Mouse (Mus musculus) cerebellum, adult 9-11 months (tissue): Measurements from ENCODE around the gene Crb2.

Source experiments
- DNase-seq: peaks from one replicate; pipeline ENCODE4 v3.0.0; 2022

Crb2 gene

GRCm38 (mm10) chr2:37776016-37776415, at the start of gene Crb2:
Gene Crb2 (plus strand): TSS chr2:37776249.
- no peak for DNase-seq

DNA sequence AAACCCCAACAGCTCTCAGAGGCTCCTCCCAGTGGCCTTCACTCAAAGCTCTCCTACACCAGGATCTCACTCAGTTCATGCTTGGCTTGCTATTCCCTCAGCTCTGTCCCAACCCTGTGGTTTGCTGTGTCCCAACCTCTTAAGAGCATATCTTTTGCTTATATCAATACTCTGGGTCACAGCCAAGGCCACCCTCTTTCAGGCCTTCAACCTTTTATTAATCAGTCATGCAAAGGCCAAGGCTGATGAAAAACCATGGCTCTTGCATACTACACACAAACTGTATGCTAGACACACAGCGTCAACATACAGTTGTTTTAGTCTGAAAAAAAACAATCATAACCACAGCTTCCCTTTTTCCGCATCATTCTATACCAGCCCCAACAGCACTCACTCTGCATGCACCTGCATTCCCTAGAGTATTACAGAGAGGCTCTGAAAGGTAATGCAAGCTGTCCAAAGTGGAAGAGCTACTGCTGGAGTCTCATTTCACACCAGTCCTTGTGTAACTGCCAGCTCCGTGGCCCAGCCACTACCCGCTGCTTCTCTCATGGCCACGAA, 44.7 kb upstream of the Crb2 start:
- DNase-seq, result no peak

- DNase-seq, result no peak
Observed at GRCm38 (mm10) chr2:37734979-37735806, 40.9 kb upstream of the Crb2 start.

DNA sequence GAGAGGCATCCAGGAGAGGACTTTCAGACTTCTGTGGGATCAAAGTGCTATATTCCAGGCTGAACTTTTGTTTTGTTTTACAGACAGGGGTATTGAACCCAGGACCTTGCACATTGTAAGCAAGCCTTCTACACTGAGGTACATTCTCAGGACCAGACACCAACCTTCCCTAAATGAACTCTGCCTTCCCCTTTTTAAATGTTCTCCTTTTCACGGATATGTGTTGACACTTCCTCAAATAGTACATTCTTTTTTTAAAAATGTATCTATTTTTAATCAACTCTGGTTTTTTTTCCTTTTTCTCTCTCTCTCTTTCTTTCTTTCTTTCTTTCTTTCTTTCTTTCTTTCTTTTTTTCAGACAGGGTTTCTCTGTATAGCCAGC, 40.3 kb upstream of the Crb2 start:
- no peak for DNase-seq

DNA sequence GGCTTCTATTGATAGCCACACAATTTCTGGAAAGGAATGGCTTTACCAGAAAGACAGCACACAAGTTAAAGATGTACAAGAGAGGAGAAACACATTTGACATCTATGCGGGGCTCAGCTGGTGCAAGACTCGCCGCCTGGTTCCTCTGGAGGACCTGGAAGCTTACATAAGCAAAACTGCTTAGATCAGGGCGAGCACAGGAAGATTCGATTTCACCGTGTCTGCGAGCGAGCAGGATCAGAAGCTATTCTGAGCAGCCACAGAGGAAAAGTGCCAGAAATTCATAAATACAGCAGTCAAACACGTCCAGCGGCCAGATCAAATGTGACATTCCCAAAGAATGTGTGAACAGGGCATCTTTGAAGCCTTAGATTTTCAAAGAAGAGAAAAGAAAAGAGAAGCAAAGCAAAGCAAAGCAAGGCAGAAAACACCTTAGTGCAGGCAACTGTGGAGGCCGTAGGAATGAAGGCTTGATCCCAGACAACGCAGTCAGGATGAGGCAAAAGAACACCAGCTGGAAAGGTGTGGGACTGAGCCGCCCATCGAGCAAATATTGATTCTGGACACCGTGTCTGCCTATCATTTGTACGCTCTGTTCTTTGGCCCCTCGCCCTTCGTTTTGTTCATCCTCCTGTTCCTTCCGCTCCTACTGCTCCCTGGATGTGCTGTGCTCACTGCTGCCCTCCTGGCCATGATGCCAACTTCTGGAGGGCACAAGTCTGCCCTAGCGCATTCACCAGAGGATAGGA, 34.1 kb upstream of the Crb2 start:
- peak; percentile 68 for DNase-seq

GRCm38 (mm10) chr2:37744773-37745395, 31.2 kb upstream of the Crb2 start:
- DNase-seq, result no peak

DNA sequence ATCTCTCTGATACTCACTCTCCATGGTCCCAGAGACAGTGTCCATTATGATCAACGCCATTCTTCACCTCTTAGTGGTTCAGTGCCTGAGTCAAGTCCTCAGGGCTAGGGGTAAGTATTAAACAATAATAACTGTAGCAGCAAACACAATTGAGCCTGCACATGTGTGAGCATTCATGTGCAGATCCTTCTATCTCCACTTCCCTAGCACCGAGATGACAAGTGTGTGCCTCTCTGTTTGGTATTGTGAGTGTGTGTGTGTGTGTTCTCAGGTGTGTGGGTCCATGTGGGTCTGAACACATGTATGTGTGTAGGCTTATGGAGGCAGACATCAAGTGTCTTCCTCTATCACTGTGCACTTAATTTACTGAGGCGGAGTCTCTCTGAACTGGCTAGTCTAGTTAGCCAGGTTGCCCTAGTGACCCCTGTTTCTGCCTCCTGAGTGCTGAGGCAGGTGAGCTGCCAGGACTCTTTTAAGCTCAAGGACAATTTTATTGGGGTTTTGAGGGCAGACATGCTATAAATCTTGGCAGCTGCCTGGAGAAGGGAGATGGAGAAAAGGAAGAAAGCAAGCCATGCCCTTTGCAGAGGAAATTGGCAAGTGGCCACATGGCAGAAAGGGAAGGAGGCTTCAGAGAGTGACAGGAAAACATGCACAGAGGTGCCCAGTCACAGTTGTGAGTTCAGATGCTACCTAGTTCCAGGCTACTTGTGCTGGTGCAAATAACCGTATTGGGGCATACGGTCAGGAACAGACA, 29.6 kb upstream of the Crb2 start:
- peak; percentile 41 for DNase-seq

DNA sequence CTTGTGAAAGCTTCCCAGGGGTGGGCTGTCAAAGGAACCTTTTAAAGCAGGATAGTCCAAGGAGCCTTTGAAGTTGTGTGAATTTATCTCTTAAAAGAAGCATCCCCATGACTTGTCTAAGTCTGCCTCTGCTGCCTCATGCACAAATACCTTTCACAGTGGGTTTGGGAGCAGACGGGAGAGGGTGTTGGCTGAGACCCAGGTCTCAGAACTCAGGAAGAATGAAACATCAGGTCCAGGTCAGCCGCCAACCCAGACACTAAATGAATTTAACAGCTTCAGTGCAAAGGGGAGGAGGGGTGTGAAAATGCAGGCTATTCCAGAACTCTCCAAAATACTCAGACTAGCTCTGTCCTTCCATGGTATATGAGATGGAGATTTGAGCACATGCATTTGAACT, 28.1 kb upstream of the Crb2 start:
- DNase-seq, result peak; percentile 53

DNA sequence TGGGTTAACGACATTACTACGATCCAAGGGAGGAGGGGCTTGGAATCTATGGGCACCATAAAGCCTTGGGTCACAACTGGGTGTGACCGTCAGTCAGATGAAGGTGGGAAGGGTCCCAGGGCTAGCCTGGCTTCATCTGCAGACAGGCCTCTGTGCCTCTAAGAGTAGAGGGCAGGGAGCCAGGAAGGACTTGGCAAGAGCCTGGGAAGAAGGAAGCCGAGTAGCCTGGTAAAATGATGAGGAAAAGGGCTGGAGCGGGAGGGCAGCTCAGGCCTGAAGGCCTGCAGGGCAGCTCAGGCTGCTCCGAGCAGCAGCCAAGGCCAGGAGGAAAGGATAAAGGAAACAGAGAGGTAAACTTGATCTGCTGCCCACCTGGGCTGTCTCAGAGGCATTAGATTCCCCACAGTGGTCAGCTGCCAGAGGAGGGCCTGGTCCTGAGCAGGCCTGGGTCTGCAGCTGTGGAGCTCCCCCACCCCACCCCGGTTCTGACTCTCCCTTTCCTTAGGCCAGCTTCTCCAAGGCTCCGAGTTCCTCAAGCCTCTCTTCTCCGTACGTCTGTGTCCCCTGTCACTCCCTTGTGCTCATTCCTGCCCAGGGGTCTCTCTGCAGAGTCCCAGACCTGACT, 27.5 kb upstream of the Crb2 start:
- peak; percentile 70 for DNase-seq

GRCm38 (mm10) chr2:37749323-37749722, 26.7 kb upstream of the Crb2 start:
- DNase-seq, result no peak

DNA sequence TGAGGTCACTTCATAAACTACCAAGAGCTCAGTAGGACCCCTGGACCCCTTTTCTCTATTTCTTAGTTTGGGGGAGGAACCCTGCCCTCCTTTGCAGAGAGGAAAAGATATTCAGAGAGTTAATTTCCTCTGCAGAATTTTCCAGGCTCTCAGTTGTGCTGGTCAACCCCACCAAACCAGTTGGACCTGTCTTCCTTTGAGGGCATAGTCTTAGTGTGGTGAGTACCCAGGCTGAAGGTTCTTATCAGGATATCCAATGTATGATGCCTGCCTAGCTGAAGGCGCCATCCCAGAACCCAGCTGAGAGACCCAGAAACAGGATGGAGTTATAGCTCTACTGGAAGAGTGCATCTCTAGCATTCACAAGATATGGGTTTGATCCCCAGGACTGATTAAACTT, 24.9 kb upstream of the Crb2 start:
- DNase-seq, result peak; percentile 2

DNA sequence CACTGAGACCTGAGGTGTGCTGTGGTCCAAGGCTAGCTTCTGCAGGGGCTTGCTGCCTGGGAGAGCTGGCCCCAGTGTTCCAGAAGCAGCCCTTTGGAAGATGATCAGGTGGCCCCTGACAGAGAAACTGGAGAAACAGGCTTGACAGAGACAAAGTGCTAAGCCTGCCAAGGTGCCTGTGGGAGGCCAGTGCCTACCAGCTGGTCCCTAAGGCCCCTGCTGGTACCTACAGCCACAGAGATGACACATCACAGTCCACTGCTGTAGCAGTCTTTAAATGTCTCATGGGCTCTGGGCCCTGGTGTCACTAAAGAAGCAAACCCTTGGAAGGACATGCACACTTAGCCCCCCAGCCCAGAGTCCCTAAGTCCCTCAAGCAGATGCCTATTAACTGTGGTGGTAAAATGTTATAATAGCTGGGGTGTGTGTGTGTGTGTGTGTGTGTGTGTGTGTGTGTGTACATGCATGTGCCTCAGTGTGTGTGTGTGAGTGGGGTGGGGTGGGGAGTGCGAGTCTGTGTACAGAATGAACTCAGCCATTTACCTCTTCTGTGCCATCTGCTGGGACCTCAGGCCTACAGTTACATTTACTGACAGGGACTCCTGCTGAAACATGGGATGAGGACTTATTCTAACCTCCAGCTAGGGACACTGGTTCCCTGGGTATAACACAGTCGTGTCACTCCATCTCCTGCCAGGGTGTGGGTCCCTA, 19.7 kb upstream of the Crb2 start:
- peak; percentile 97 for DNase-seq

DNA sequence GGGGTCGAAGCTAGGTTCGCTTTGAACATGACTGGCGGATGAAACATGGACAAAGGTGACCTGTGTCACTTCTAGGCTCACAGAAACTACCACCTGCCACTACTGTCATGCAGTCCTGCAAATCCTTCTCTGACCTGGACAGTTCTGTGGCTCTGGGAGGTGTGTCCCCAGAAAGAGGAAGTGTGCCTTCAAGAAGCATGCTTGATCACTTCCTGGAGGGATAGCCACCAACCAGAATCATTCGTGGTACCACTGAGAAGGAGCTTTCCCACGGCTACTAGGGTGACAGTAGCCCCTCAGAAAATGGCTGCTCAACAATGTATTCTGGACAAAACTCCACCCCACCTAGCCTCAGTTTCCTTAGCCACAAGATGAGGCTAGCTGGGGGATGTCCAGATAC, 19.0 kb upstream of the Crb2 start:
- no peak for DNase-seq

- DNase-seq, result no peak
Observed at GRCm38 (mm10) chr2:37757784-37758183, 18.3 kb upstream of the Crb2 start.

GRCm38 (mm10) chr2:37758343-37759015, 17.6 kb upstream of the Crb2 start:
- no peak for DNase-seq

DNA sequence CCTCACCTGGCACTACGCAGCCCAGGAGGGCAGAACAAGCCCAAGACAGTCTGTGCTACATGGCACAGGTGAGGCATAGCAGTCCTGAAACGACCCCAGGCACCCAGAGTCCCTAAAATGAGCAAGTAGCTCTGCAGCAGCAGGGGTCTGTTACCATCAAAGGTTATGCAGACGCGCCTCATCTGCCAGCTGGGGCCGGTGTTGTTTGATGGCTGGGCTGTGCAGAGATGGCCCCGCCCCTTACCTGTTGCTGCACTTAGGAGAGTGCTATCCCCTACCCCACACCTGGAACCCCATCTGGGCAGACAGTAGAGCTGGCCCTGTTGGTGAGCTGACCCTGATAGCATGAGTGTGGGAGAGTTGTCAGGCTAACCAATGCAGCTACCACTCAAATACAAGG, 15.4 kb upstream of the Crb2 start:
- no peak for DNase-seq

DNA sequence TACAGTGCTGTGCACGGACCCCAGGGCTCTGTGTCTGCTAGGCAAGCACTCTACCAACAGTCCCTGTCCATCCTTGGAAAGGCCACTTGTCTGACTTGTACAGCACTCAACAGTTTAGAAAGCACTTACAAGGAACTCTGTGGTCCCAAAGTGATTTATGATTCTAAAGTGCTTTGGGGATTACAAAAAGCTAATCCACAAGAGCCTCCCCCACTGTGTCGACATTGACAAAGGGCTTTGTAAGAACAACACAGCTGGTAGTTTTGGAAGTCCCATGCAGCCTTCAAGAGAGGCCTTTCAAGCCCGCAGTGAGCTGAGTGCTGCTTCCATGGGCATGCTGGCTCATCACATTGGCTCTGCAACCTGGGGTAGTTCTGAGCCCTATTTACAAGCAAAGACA, 12.4 kb upstream of the Crb2 start:
- DNase-seq, result no peak

DNA sequence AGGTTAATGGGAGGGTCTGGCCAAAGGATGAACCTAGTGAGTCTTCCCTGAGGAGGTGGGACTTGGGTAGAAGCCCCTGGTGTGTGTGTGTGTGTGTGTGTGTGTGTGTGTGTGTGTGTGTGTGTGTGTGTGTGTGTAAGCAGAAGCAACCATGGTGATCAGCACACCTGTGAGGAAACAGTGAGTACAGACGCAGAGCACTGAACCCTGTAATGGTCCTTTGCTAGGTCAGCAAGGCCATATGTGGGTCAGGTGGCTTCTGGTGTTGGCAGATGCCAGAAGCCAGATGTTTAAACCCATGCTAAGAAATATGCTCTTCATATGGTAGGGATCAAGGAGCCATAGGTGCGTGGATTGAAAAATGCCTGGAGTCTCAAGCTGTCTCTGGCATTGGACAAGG, 11.5 kb upstream of the Crb2 start:
- no peak for DNase-seq

DNA sequence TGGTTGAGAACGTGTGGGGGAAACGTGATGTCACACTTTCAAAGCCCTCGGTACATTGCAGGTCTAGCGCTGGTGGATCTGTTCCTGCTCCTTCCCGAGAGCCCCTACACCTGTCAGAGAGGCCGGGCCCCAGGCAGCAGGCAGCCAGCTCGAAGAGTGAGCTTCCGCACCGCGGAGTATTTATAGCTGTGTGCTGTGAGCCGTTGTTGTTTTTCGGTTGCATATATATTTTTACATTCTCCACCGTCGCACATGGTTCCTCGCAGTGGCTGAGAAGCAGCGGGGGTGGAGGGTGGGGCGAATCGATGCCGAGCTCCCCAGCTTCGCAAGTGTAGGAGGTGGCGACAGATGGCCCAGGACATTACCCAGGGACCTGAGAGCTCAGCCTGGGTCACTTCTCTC, 11.0 kb upstream of the Crb2 start:
- no peak for DNase-seq

DNA sequence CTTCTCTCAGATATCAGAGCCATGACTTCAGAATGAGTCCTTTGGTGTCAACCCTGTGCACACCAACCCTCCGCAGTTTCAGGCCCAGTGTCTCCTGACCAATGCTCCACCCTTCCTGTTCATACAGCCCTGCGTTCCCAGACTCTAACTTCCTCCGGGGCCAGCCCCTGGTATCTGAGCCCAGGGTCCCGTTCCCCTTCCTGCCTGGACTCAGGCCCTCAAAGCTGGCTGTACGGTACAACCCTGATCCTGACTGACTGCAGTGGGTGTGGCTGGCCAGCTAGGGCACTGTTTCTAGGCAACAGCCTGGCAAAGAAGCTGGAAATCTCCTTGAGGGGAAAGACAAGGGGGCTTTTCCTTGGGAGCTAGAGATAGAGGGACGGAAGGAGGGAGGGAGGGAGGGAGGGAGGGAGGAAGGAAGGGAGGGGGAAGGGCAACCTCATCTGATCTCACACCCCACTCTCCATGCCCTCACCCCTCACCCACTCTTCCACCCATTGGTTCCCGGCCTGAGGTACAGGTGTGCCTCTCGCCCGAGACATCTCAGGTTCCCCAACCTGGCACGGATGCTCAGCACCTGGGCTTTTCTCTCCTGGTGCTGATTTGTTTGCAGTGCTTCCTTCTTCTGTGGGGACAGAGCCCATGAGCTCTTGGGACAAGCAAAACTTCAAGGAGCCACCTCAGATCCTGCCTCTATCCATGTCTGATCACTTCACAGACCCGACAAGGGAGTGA, 9.9 kb upstream of the Crb2 start:
- no peak for DNase-seq
